Mouse (Mus musculus): ENCODE measurements around the gene Mrps18b.

GRCm38 (mm10) chr17:35930627-35931026, 14.4 kb upstream of the Mrps18b start:
- TF ChIP-seq CTCF (IDR thresholded peaks at IDR 0.05; ENCODE audit: extremely low read depth, insufficient read depth, insufficient read length, insufficient replicate concordance) (no peak), POLR2A (IDR thresholded peaks at IDR 0.05; ENCODE audit: low read depth, low read length) (no peak)
